Mouse (Mus musculus): ENCODE measurements around the gene Nfya.
"Not testable (repeated sequence)": the region's sequence is repeated elsewhere in the genome, so short reads cannot be mapped to it uniquely, and the experiment has no call there.

Nfya gene

GRCm38 (mm10) chr17:48401710-48402109 is 8.0 kb downstream of the Nfya start:
- DNase-seq (ENCODE audit: low read depth, low spot score): no peak

GRCm38 (mm10) chr17:48392616-48393015 is 17.1 kb downstream of the Nfya start:
- no peak for DNase-seq (ENCODE audit: low read depth, low spot score)

GRCm38 (mm10) chr17:48391446-48391845 is 18.3 kb downstream of the Nfya start:
- no peak for DNase-seq (ENCODE audit: low read depth, low spot score)

- DNase-seq (ENCODE audit: low read depth, low spot score): no peak
Measured at GRCm38 (mm10) chr17:48389442-48389841, 20.3 kb downstream of the Nfya start.

GRCm38 (mm10) chr17:48388666-48389065 is 21.0 kb downstream of the Nfya start:
- no peak for DNase-seq (ENCODE audit: low read depth, low spot score)

- DNase-seq (ENCODE audit: low read depth, low spot score): no peak
Measured at GRCm38 (mm10) chr17:48385786-48386461, 23.8 kb downstream of the Nfya start.

- no peak for DNase-seq (ENCODE audit: low read depth, low spot score)
Measured at GRCm38 (mm10) chr17:48379050-48379449, 30.7 kb downstream of the Nfya start.

GRCm38 (mm10) chr17:48376102-48376501 is 33.6 kb downstream of the Nfya start:
- no peak for DNase-seq (ENCODE audit: low read depth, low spot score)

GRCm38 (mm10) chr17:48372987-48373386 is 36.7 kb downstream of the Nfya start:
- no peak for DNase-seq (ENCODE audit: low read depth, low spot score)

- DNase-seq (ENCODE audit: low read depth, low spot score): no peak
Measured at GRCm38 (mm10) chr17:48371621-48372020, 38.1 kb downstream of the Nfya start.

GRCm38 (mm10) chr17:48366806-48367205 is 42.9 kb downstream of the Nfya start:
- DNase-seq (ENCODE audit: low read depth, low spot score): no peak

- DNase-seq (ENCODE audit: low read depth, low spot score): no peak
Measured at GRCm38 (mm10) chr17:48365511-48366155, 44.1 kb downstream of the Nfya start.

- no peak for DNase-seq (ENCODE audit: low read depth, low spot score)
Measured at GRCm38 (mm10) chr17:48363421-48363965, 46.2 kb downstream of the Nfya start.

- no peak for DNase-seq (ENCODE audit: low read depth, low spot score)
Measured at GRCm38 (mm10) chr17:48362966-48363365, 46.7 kb downstream of the Nfya start.

- no peak for DNase-seq (ENCODE audit: low read depth, low spot score)
Measured at GRCm38 (mm10) chr17:48362346-48362745, 47.4 kb downstream of the Nfya start.

GRCm38 (mm10) chr17:48360462-48360861 is 49.2 kb downstream of the Nfya start:
- no peak for DNase-seq (ENCODE audit: low read depth, low spot score)

- DNase-seq (ENCODE audit: low read depth, low spot score): no peak
Measured at GRCm38 (mm10) chr17:48359616-48360015, 50.1 kb downstream of the Nfya start, which contains the start of gene Treml1. TSS of gene Treml1 (plus strand) at chr17:48359916.

- DNase-seq (ENCODE audit: low read depth, low spot score): no peak
Measured at GRCm38 (mm10) chr17:48357892-48358291, 51.8 kb downstream of the Nfya start.

- DNase-seq (ENCODE audit: low read depth, low spot score): no peak
Measured at GRCm38 (mm10) chr17:48355822-48356221, 53.9 kb downstream of the Nfya start.

GRCm38 (mm10) chr17:48352976-48353375 is 56.7 kb downstream of the Nfya start:
- not testable (repeated sequence) for DNase-seq (ENCODE audit: low read depth, low spot score)

- DNase-seq (ENCODE audit: low read depth, low spot score): no peak
Measured at GRCm38 (mm10) chr17:48350681-48351193, 59.0 kb downstream of the Nfya start.

- no peak for DNase-seq (ENCODE audit: low read depth, low spot score)
Measured at GRCm38 (mm10) chr17:48347287-48347686, 62.4 kb downstream of the Nfya start.

- no peak for DNase-seq (ENCODE audit: low read depth, low spot score)
Measured at GRCm38 (mm10) chr17:48346834-48347233, 62.9 kb downstream of the Nfya start.
